Mouse (Mus musculus) lung, embryonic 14.5 days (tissue): Measurements from ENCODE around the gene F5. TPM values are rescaled to one million over a fixed set of nuclear protein-coding genes. Genes with fewer than 3 reads are reported as not detected.
A peak's percentile ranks its signal among the peaks of the same experiment; 100 is the strongest.

ENCODE experiments used
- ATAC-seq: fragments of 200-750 bp; cut with Nextera tagmentation; 2 replicates; pipeline ENCODE4 v1.8.0; 2017; ENCODE audit warnings: mild to moderate bottlenecking, moderate TSS enrichment, moderate library complexity; ENCODE audit not compliant: insufficient read depth
- DNase-seq: peaks from one replicate; pipeline ENCODE4 v3.0.0-alpha.2; 2015
- H3K27ac ChIP-seq: fragments of 300-500 bp; sonication (generic); 2 replicates; pipeline ENCODE4 v1.5.1; 2014; ENCODE audit warnings: low read depth, mild to moderate bottlenecking, moderate library complexity
- H3K27me3 ChIP-seq: fragments of 300-500 bp; sonication (generic); 2 replicates; pipeline ENCODE4 v1.6.1; 2014; ENCODE audit warnings: low read length, control low read depth; ENCODE audit not compliant: insufficient read depth
- H3K36me3 ChIP-seq: fragments of 300-500 bp; sonication (generic); 2 replicates; pipeline ENCODE4 v1.6.1; 2014; ENCODE audit warnings: control low read depth; ENCODE audit not compliant: insufficient read depth
- H3K4me1 ChIP-seq: fragments of 300-500 bp; sonication (generic); 2 replicates; pipeline ENCODE4 v1.6.1; 2014; ENCODE audit warnings: antibody characterized with exemption, control low read depth; ENCODE audit not compliant: insufficient read depth
- H3K4me2 ChIP-seq: fragments of 300-500 bp; sonication (generic); 2 replicates; pipeline ENCODE4 v1.6.1; 2014; ENCODE audit warnings: mild to moderate bottlenecking
- H3K4me3 ChIP-seq: fragments of 300-500 bp; sonication (generic); 2 replicates; pipeline ENCODE4 v1.5.1; 2014; ENCODE audit warnings: low read depth, low read length
- H3K9ac ChIP-seq: fragments of 300-500 bp; sonication (generic); 2 replicates; pipeline ENCODE4 v1.6.1; 2014
- H3K9me3 ChIP-seq: fragments of 300-500 bp; sonication (generic); 2 replicates; pipeline ENCODE4 v1.6.1; 2016; ENCODE audit warnings: low read depth, low read length, control low read depth
- CTCF ChIP-seq: IDR thresholded peaks from 2 replicates; pipeline ENCODE4 v1.5.1; 2016; ENCODE audit warnings: antibody characterized with exemption, low read depth
- WGBS: fragments of 180-500 bp; shearing (Covaris S2); extraction: QIAGEN DNeasy Blood & Tissue Kit; methylation state at CpG from one replicate; pipeline ENCODE4 v1.1.7; 2014; 5-methylcytosine and 5-hydroxymethylcytosine counted together
- polyA plus RNA-seq: library from polyadenylated mRNA; unstranded; fragments of >200 nt; fragmentation: Nextera tagmentation; extraction: Ambion mirVana; gene quantifications from 2 replicates; pipeline ENCODE4 v1.2.1, GENCODE M21; 2014

The F5 gene
- polyA plus RNA-seq, 1 experiment from 2014 or later: 0.53 TPM

DNA sequence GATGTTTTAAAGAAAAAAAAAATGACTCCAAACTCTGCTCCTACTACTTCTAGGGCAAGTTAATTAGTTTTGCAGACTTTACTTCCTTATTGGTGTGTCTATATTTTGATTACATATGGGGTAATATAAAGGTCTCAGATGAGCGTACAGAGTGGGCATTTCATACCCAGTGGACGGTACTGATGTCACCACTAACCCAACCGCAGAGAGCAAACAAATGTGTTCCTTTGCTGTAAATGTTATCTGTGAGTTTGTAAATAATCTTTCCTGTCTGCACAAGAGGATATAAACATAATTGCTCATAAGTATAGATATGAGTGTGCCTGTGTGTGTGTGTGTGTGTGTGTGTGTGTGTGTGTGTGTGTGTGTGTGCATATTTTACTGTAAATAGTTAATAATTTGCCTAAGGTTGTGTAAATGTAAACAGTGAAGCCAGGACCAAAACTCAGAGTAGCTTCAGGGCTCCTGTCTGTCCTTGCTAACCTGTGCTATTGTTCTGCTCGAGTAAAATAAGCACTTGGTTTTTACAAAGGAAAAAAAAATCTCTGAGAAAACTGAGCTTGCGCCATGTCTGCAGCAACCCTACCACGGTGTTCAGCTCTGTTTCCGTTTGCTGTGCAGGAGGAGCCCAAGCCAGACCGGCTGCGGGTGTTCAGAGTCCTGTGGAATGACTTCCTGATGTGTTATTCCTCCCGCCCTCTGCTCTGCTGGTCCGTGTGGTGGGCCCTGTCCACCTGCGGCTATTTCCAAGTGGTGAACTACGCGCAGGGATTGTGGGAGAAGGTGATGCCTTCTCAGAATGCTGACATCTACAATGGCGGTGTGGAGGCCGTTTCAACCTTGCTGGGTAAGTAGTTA is 108.8 kb downstream of the F5 start:
- WGBS: 72% methylated on average over 16 of the region's 16 CpGs
- Histone ChIP-seq H3K27me3 (no peaks in the 10 kb centered on the region), H3K9ac (no peak overlapping the region), H3K4me3 (no peak overlapping the region), H3K9me3 (no peaks in the 10 kb centered on the region), H3K27ac (no peak overlapping the region), H3K4me2 (no peak overlapping the region), H3K36me3 (peaks cover 14% of the 10 kb centered on the region; the same call in 1 of the 2 replicates), H3K4me1 (no peaks in the 10 kb centered on the region)
- ATAC-seq (no peak; the same call in 1 of the 2 replicates), DNase-seq (no peak)
- TF ChIP-seq CTCF: no peak

DNA sequence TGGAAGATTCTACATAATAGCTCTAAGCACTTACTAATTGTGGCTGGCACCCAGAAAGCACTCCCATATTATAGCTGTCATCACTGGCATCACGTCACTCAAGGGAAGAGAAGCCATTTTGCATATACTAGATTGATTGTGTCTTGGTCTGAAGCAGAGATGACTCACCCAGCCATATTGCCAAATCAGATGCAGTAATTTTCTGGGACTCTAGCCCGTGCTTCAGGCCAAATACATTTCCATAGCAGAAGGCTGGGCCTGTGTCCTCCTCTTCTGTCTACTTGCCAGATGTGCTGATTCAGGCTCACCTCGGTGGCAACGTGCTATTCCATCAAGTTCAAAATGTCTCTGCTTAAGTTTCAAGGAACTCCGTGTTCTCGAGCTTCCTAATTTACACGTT is 109.9 kb downstream of the F5 start:
- Histone ChIP-seq H3K4me2 (no peak overlapping the region), H3K36me3 (peaks cover 16% of the 10 kb centered on the region; the same call in 1 of the 2 replicates)

More for the DNA sequence above, 109.9 kb downstream of the F5 start:
- H3K9me3 ChIP-seq: no peaks in the 10 kb centered on the region
- no peak for ATAC-seq
- no peak overlapping the region for H3K4me3 ChIP-seq
- no peak for TF ChIP-seq CTCF
- H3K27ac ChIP-seq: no peak overlapping the region
- H3K9ac ChIP-seq: no peak overlapping the region
- peak; percentile 9 for DNase-seq
- no peaks in the 10 kb centered on the region for H3K27me3 ChIP-seq
- 82% methylated on average over 7 of the region's 7 CpGs for WGBS
- no peaks in the 10 kb centered on the region for H3K4me1 ChIP-seq

Other genes with a start within 250 kb of the F5 start
- gene Scyl3, start 222.7 kb upstream of the F5 start, polyA plus RNA-seq: 19.2 and 19.8 TPM in 2 replicates
- gene BC055324, start 157.0 kb upstream of the F5 start, polyA plus RNA-seq: 32.7 and 34.1 TPM in 2 replicates
- 9.0 and 10.2 TPM in 2 replicates for gene Mettl18, start 156.9 kb upstream of the F5 start, polyA plus RNA-seq
- gene Sele, start 103.6 kb upstream of the F5 start, polyA plus RNA-seq: not detected in 2 replicates
- 0.26 and 0.61 TPM in 2 replicates for gene Sell, start 89.9 kb upstream of the F5 start, polyA plus RNA-seq
- gene Selp, start 36.6 kb upstream of the F5 start, polyA plus RNA-seq: not detected in 2 replicates
- gene Slc19a2, start 97.2 kb downstream of the F5 start, polyA plus RNA-seq: 9.2 and 9.4 TPM in 2 replicates
- gene Ccdc181, start 123.7 kb downstream of the F5 start, polyA plus RNA-seq: 5.0 and 6.0 TPM in 2 replicates
- gene Nme7, start 152.3 kb downstream of the F5 start, polyA plus RNA-seq: 32.6 and 32.9 TPM in 2 replicates
- gene Blzf1, start 155.7 kb downstream of the F5 start, polyA plus RNA-seq: 23.9 and 27.8 TPM in 2 replicates